Mouse (Mus musculus) CD4-positive, CD25-positive, alpha-beta regulatory T cell, adult 4 months (primary cell): ENCODE measurements around the gene Gm21834. TPM values are rescaled to one million over a fixed set of nuclear protein-coding genes. Genes with fewer than 3 reads are reported as not detected.

Experiments used
- ATAC-seq: one replicate; pipeline ENCODE4 v1.8.0; 2017
- polyA plus RNA-seq, 2 experiments: library from polyadenylated mRNA; unstranded; fragments of 100-300 nt; shearing (Covaris generic); gene quantifications; one replicate each; pipeline ENCODE4 v1.2.1; 2017

The Gm21834 gene
- not detected for polyA plus RNA-seq

DNA sequence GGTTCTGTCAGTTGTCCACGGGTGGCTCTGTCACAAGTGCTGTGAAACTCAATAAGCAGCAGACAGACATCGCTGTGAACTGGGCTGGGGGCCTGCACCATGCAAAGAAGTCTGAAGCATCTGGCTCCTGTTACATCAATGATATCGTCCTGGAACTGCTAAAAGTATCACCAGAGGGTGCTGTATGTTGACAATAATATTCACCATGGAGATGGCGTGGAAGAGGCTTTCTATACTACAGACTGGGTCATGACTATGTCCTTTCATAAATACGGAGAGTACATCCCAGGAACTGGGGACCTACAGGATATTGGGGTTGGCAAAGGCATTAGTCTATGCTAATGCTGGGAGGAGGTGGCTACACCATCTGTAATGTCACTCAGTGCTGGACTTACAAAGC lies at the start of gene Gm21834:
Gene Gm21834, minus strand, starts transcription at position 101 of the 400 bp plus-strand sequence.
- no peak for ATAC-seq

DNA sequence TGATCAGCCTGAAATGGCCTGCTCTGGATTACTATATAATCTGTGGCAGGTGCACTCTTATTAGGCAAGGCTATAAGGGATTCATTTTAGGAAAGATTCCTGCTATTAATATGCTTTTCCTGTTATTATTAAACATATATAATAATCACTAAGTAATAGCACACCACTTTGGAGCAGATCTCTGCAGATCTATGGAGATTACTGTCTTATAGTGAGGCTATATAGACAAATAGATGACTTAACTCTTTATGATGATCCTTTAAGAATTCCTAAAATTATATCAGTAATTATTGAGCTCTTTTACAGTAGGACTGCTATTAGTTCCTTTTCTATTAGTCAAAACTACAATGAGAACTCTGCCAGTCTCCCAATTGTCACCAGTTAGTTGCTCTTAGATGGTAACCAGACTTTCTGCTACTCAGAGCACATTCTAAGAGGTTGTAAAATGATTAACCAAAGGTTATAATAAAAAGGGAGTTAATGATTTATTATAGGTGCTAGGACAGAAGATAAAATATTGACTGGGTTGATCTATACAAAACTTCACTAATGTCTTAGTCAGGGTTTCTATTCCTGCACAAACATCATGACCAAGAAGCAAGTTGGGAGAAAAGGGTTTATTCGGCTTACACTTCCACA lies 46.3 kb upstream of the Gm21834 start:
- ATAC-seq: no peak

DNA sequence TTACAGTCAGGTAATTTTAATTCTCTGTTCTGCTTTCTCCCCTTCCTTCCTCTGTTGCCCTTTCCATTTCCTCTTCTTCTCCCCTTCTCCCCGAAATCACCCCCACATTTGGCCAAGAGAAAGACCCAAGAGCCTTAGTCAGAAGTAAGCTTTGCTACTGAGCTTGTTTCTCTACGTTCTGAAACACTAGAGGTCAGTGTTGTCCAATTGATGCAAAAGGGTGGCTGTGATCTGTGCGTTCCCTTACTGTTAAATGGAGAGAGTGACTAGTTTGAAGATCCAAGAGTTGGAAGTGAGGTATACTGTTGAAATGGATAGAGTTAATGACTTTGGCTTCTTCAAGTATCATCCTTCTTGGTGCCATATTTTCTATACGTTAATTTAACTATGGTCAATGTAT lies 28.9 kb upstream of the Gm21834 start:
- no peak for ATAC-seq

DNA sequence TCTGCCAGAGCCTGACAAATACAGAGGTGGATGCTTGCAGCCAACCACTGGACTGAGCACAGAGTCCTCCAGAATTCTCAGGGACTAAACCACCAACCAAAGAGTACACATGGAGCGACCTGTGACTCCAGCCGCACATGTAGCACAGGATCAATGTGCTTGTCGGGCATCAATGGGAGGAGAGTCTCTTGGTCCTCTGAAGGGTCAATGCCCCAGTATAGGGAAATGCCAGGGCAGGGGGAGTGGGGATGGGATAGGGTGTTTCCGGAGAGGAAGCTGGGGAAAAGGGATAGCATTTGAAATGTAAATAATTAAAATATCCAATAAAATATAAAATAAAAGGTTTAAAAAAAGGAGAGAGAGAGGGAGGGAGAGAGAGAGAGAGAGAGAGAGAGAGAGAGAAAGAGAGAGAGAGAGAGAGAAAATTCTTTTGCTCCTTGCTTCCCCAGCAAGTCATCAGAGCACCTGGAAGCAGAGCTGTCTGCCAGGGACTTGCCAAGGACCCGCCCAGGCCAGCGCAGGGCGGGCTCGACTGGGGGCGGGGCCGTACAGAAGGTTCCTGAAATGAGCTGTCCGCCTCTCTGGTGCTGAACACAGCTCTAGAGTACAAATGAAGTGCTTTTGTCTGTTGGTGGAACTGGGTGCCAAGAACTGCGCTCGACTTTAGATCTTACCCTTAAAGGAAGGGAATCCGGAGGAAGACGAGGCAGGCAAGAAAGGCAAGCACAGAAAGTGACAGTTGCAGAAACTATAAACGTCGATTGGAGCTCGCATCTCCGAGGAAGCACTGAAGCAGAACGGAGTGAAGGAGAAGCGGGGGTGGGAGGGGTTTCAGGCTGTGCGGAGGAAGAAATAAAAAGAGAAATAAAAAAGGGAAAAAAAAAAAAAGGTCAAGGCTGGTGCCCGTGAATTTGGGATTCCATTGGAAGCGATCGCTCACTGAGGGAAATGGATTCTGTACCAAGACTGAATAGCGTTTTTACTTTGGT lies 26.9 kb upstream of the Gm21834 start, which contains the start of gene Cntnap5c:
Gene Cntnap5c, plus strand, starts transcription at position 949 of the 989 bp plus-strand sequence.
- ATAC-seq: no peak

DNA sequence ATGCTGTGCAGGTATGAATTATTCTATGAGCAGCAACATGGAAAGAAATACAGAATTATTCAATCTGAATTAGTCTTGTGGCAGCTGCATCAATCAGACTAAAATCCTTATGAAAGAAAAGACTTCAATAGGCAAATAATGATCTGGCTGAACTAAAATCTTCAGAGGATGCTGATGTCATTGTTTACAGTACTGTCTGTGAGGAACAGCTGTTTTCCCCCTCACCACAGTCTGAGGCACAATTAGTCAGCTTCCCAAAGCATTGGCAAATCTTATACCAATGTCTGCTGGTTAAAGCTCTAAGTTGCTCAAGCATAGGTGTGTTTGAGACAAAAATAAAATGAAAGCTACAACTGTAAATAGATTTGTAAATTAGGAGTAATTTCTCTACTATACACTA lies 25.3 kb upstream of the Gm21834 start:
- ATAC-seq: no peak

DNA sequence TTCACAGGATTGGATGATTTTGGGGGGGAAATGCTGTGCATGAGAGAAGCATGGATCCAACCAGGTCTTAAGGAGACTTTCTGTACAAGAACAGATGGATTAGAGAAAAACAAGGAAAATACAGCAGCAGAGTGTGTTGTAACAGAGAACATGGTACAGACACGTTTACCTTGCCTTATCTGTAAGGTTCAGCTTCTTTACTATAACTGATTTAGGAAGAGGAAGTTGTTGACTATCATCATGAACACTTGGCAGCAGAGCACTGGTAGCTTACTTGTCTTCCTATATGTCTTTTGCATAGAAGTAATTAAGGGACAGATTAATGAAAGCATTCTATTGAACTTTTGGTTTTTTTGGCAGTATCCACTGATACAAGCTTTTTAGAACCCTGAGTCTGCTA lies 16.0 kb upstream of the Gm21834 start:
- ATAC-seq: no peak

DNA sequence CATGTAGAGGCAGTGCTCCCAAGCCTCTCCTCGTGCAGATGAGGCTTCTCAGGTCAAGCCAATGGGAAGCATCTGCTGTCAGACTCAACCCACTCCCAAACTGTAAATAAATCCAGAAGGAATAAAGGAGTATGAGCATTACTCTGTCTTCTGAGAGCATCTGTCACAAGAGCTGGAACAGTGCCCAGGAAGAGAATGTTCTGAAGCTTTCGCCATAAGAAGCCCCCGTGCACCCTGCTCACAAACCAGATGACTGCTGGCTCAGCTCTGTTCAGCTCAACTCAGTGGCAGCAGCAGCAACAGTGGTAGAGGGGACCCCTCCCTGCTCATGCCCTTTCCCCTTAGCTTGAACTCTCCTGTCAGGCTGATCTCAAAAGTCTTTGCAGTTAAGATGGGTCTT lies 47.2 kb downstream of the Gm21834 start:
- ATAC-seq: no peak

Other genes starting within 250 kb of the Gm21834 start
- gene Vmn2r120, start 196.7 kb downstream of the Gm21834 start, polyA plus RNA-seq: under 1 TPM in 1 of 2 experiments, not detected in 1; 0.07 TPM
- gene Cntnap5c, start 27.4 kb upstream of the Gm21834 start, polyA plus RNA-seq: not detected